Mouse (Mus musculus): ENCODE results near the gene Gm42906.

Gm42906 gene

GRCm38 (mm10) chr5:151300286-151300685, 127.7 kb downstream of the Gm42906 start:
- DNase-seq (ENCODE audit: extremely low read depth, low read depth, low spot score), result no peak

- DNase-seq (ENCODE audit: extremely low read depth, low read depth, low spot score), result peak; percentile 56
Measured at GRCm38 (mm10) chr5:151299576-151299975, 128.4 kb downstream of the Gm42906 start.

- DNase-seq (ENCODE audit: extremely low read depth, low read depth, low spot score), result no peak
Measured at GRCm38 (mm10) chr5:151298371-151298770, 129.6 kb downstream of the Gm42906 start.

- peak; percentile 21 for DNase-seq (ENCODE audit: extremely low read depth, low read depth, low spot score)
Measured at GRCm38 (mm10) chr5:151296244-151296643, 131.7 kb downstream of the Gm42906 start.

- DNase-seq (ENCODE audit: extremely low read depth, low read depth, low spot score), result no peak
Measured at GRCm38 (mm10) chr5:151293591-151293990, 134.4 kb downstream of the Gm42906 start.

GRCm38 (mm10) chr5:151292310-151292709, 135.7 kb downstream of the Gm42906 start:
- no peak for DNase-seq (ENCODE audit: extremely low read depth, low read depth, low spot score)

GRCm38 (mm10) chr5:151286331-151286730, 141.6 kb downstream of the Gm42906 start:
- DNase-seq (ENCODE audit: extremely low read depth, low read depth, low spot score), result no peak

GRCm38 (mm10) chr5:151279531-151279930, 148.4 kb downstream of the Gm42906 start:
- DNase-seq (ENCODE audit: extremely low read depth, low read depth, low spot score), result no peak

GRCm38 (mm10) chr5:151277927-151278326, 150.0 kb downstream of the Gm42906 start:
- DNase-seq (ENCODE audit: extremely low read depth, low read depth, low spot score), result no peak

- DNase-seq (ENCODE audit: extremely low read depth, low read depth, low spot score), result no peak
Measured at GRCm38 (mm10) chr5:151275986-151276385, 152.0 kb downstream of the Gm42906 start.

GRCm38 (mm10) chr5:151274265-151274664, 153.7 kb downstream of the Gm42906 start:
- no peak for DNase-seq (ENCODE audit: extremely low read depth, low read depth, low spot score)

- DNase-seq (ENCODE audit: extremely low read depth, low read depth, low spot score), result no peak
Measured at GRCm38 (mm10) chr5:151270815-151271214, 157.1 kb downstream of the Gm42906 start.

- DNase-seq (ENCODE audit: extremely low read depth, low read depth, low spot score), result peak; percentile 58
Measured at GRCm38 (mm10) chr5:151266896-151267634, 160.9 kb downstream of the Gm42906 start.

- no peak for DNase-seq (ENCODE audit: extremely low read depth, low read depth, low spot score)
Measured at GRCm38 (mm10) chr5:151261558-151261957, 166.4 kb downstream of the Gm42906 start.

- no peak for DNase-seq (ENCODE audit: extremely low read depth, low read depth, low spot score)
Measured at GRCm38 (mm10) chr5:151252213-151252612, 175.8 kb downstream of the Gm42906 start.

- no peak for DNase-seq (ENCODE audit: extremely low read depth, low read depth, low spot score)
Measured at GRCm38 (mm10) chr5:151251656-151252055, 176.3 kb downstream of the Gm42906 start.

- no peak for DNase-seq (ENCODE audit: extremely low read depth, low read depth, low spot score)
Measured at GRCm38 (mm10) chr5:151248671-151249620, 179.0 kb downstream of the Gm42906 start.

- no peak for DNase-seq (ENCODE audit: extremely low read depth, low read depth, low spot score)
Measured at GRCm38 (mm10) chr5:151248084-151248483, 179.9 kb downstream of the Gm42906 start.

- DNase-seq (ENCODE audit: extremely low read depth, low read depth, low spot score), result no peak
Measured at GRCm38 (mm10) chr5:151247115-151247875, 180.7 kb downstream of the Gm42906 start.

GRCm38 (mm10) chr5:151246287-151246686, 181.7 kb downstream of the Gm42906 start:
- DNase-seq (ENCODE audit: extremely low read depth, low read depth, low spot score), result no peak

GRCm38 (mm10) chr5:151245571-151245970, 182.4 kb downstream of the Gm42906 start:
- no peak for DNase-seq (ENCODE audit: extremely low read depth, low read depth, low spot score)

Measured in fat pad, adult 2 months (tissue).